Mouse (Mus musculus) brown adipose tissue, adult 24 weeks (tissue): Measurements from ENCODE around the gene Kdm2a. TPM values are rescaled to one million over a fixed set of nuclear protein-coding genes. Genes with fewer than 3 reads are reported as not detected.

Experiments used
- H3K27ac ChIP-seq: fragments of 200-500 bp; replicated peaks from 2 replicates; pipeline ENCODE4 v1.5.1; 2012; ENCODE audit warnings: low read depth, mild to moderate bottlenecking, low read length
- H3K4me1 ChIP-seq: fragments of 200-500 bp; 2 replicates; pipeline ENCODE4 v1.6.1; 2012; ENCODE audit warnings: low read length, mixed read lengths; ENCODE audit not compliant: control insufficient read depth, insufficient read depth, insufficient read length
- H3K4me3 ChIP-seq: fragments of 200-500 bp; 2 replicates; pipeline ENCODE4 v1.5.1; 2012; ENCODE audit warnings: low read depth, mild to moderate bottlenecking, low read length, moderate library complexity; ENCODE audit not compliant: insufficient read depth
- polyA plus RNA-seq: library from polyadenylated mRNA; stranded (reverse); fragments of >200 nt; gene quantifications from 2 replicates; pipeline ENCODE4 v1.2.4, GENCODE M21; 2012; ENCODE audit not compliant: missing spikeins, insufficient read depth, insufficient read length

The Kdm2a gene
- polyA plus RNA-seq, 1 experiment = 20.6 TPM

- Histone ChIP-seq H3K27ac (0 out of 2 replicates have a peak within 1 kb of the TSS, but pooled peaks have one; percentile 15), H3K4me3 (peak within 1 kb of the TSS; percentile 80), H3K4me1 (no peaks in the 10 kb centered on the region)
These were observed 115.1 kb downstream of the Kdm2a start, which contains the start of gene Ankrd13d for GRCm38 (mm10) chr19:4282898-4283553. Gene Ankrd13d (minus strand): TSS chr19:4283137.

- H3K4me3 ChIP-seq = no peak overlapping the region
- no peak overlapping the region for H3K27ac ChIP-seq
- no peaks in the 10 kb centered on the region for H3K4me1 ChIP-seq
These were observed 117.7 kb downstream of the Kdm2a start for GRCm38 (mm10) chr19:4280425-4280824.

- no peaks in the 10 kb centered on the region for H3K4me1 ChIP-seq
- no peak overlapping the region for H3K27ac ChIP-seq
- no peak overlapping the region for H3K4me3 ChIP-seq
These were observed 118.6 kb downstream of the Kdm2a start for GRCm38 (mm10) chr19:4279487-4279886.

DNA sequence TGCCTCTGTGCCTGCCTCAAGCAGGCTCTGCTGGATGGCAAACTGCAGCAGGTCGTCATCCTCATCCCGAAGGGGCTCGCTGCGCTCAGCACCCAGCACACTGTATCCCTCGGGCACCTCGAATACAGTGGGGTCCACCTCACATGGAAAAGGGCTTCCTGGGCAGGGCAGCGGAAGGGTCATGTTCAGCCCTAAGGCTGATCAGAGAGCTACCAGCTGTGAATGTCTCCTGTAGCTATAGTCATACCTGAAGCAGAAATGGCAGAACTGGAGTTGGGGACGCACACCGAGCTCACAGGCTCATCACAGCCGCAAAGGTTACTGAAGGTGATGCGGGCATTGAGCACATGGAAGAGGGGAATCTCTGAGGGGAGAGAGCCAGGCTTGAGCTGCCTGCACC is 127.1 kb downstream of the Kdm2a start:
- no peak overlapping the region for H3K4me3 ChIP-seq

GRCm38 (mm10) chr19:4270187-4270586 is 127.9 kb downstream of the Kdm2a start:
- H3K27ac ChIP-seq = no peak overlapping the region
- no peaks in the 10 kb centered on the region for H3K4me1 ChIP-seq
- H3K4me3 ChIP-seq = no peak overlapping the region

More for the DNA sequence above, 127.1 kb downstream of the Kdm2a start:
- Histone ChIP-seq H3K27ac (no peak overlapping the region), H3K4me1 (no peaks in the 10 kb centered on the region)

- Histone ChIP-seq H3K4me1 (no peaks in the 10 kb centered on the region), H3K27ac (no peak within 1 kb of the TSS), H3K4me3 (peak within 1 kb of the TSS; percentile 85)
These were observed 129.3 kb downstream of the Kdm2a start, which contains the start of gene Ssh3 for GRCm38 (mm10) chr19:4268566-4269361. Gene Ssh3 (minus strand): TSS chr19:4269180.

DNA sequence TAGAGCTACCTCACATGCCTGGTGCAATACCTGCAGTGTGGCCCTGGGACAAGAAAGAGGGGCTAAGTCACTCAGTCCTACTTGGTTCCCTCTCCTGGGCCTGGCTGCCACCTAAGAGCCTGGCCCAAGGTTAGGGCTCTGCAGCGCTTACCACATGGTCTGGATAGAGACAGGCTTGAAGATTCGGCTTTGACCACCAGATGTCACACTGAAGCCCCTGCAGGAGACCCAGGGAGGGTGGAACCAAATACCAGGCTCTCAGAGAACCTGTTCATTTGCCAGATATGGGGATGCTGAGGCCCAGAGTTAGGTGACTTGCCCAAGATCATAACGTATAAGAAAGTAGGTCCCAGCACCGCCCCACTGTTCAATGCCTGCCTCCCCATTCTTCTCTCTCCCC is 132.1 kb downstream of the Kdm2a start:
- H3K27ac ChIP-seq = no peak overlapping the region
- H3K4me1 ChIP-seq = no peaks in the 10 kb centered on the region
- no peak overlapping the region for H3K4me3 ChIP-seq

Other genes with a start within 250 kb of the Kdm2a start
- gene Coro1b, start 249.7 kb downstream of the Kdm2a start, polyA plus RNA-seq = 103 and 112 TPM in 2 replicates
- 1.3 and 3.3 TPM in 2 replicates for gene Ptprcap, start 244.7 kb downstream of the Kdm2a start, polyA plus RNA-seq
- gene Rps6kb2, start 234.9 kb downstream of the Kdm2a start, polyA plus RNA-seq = 17.2 and 17.7 TPM in 2 replicates
- gene Carns1, start 222.8 kb downstream of the Kdm2a start, polyA plus RNA-seq = 2.1 and 3.1 TPM in 2 replicates
- gene Tbc1d10c, start 207.0 kb downstream of the Kdm2a start, polyA plus RNA-seq = 0.83 TPM in 1 of 2 replicates, not detected in the other
- 265 and 309 TPM in 2 replicates for gene Ppp1ca, start 206.2 kb downstream of the Kdm2a start, polyA plus RNA-seq
- gene Rad9a, start 196.6 kb downstream of the Kdm2a start, polyA plus RNA-seq = 4.4 and 7.6 TPM in 2 replicates
- not detected in 2 replicates for gene Clcf1, start 184.0 kb downstream of the Kdm2a start, polyA plus RNA-seq
- not detected in 2 replicates for gene AC109138.7, start 183.9 kb downstream of the Kdm2a start, polyA plus RNA-seq
- gene Pold4, start 166.4 kb downstream of the Kdm2a start, polyA plus RNA-seq = 63.7 and 81.4 TPM in 2 replicates
- gene Ssh3, start 129.1 kb downstream of the Kdm2a start, polyA plus RNA-seq = 3.3 and 4.8 TPM in 2 replicates
- 0.87 TPM in 1 of 2 replicates, not detected in the other for gene Ankrd13d, start 115.1 kb downstream of the Kdm2a start, polyA plus RNA-seq
- 30.7 and 35.9 TPM in 2 replicates for gene Grk2, start 92.1 kb downstream of the Kdm2a start, polyA plus RNA-seq
- 4.3 and 4.5 TPM in 2 replicates for gene Rhod, start 41.1 kb upstream of the Kdm2a start, polyA plus RNA-seq
- gene Syt12, start 79.2 kb upstream of the Kdm2a start, polyA plus RNA-seq = 6.9 and 8.0 TPM in 2 replicates
- 30.6 and 32.3 TPM in 2 replicates for gene 2010003K11Rik, start 100.3 kb upstream of the Kdm2a start, polyA plus RNA-seq
- 328 and 343 TPM in 2 replicates for gene Pcx, start 112.2 kb upstream of the Kdm2a start, polyA plus RNA-seq
- gene Lrfn4, start 217.4 kb upstream of the Kdm2a start, polyA plus RNA-seq = 0.36 TPM in 1 of 2 replicates, not detected in the other
- 14.1 and 17.0 TPM in 2 replicates for gene Rce1, start 227.4 kb upstream of the Kdm2a start, polyA plus RNA-seq